Mouse (Mus musculus) hindbrain, embryonic 14.5 days (tissue): ENCODE results near the gene Lnx1. TPM values are rescaled to one million over a fixed set of nuclear protein-coding genes. Genes with fewer than 3 reads are reported as not detected.
A peak's percentile ranks its signal among the peaks of the same experiment; 100 is the strongest.

ENCODE experiments used
- ATAC-seq: fragments of 200-750 bp; cut with Nextera tagmentation; 2 replicates; pipeline ENCODE4 v1.8.0; 2017; ENCODE audit warnings: moderate number of reproducible peaks, mild to moderate bottlenecking, moderate TSS enrichment, moderate library complexity; ENCODE audit not compliant: low FRiP score
- DNase-seq: peaks from one replicate; pipeline ENCODE4 v3.0.0-alpha.2; 2015; ENCODE audit warnings: low spot score
- H3K27ac ChIP-seq: fragments of 300-500 bp; sonication (generic); 2 replicates; pipeline ENCODE4 v1.5.1; 2014; ENCODE audit warnings: mild to moderate bottlenecking, moderate library complexity
- H3K27me3 ChIP-seq: fragments of 300-500 bp; sonication (generic); 2 replicates; pipeline ENCODE4 v1.6.1; 2014; ENCODE audit warnings: mild to moderate bottlenecking, low read length, mixed read lengths; ENCODE audit not compliant: control insufficient read depth, insufficient read depth
- H3K36me3 ChIP-seq: fragments of 300-500 bp; sonication (generic); replicated peaks from 2 replicates; pipeline ENCODE4 v1.6.1; 2014; ENCODE audit not compliant: control insufficient read depth, insufficient read depth
- H3K4me1 ChIP-seq: fragments of 300-500 bp; sonication (generic); replicated peaks from 2 replicates; pipeline ENCODE4 v1.6.1; 2014; ENCODE audit warnings: antibody characterized with exemption, low read length, mixed read lengths; ENCODE audit not compliant: control insufficient read depth, insufficient read depth
- H3K4me2 ChIP-seq: fragments of 300-500 bp; sonication (generic); replicated peaks from 2 replicates; pipeline ENCODE4 v1.6.1; 2014; ENCODE audit warnings: mild to moderate bottlenecking, moderate library complexity
- H3K4me3 ChIP-seq: fragments of 300-500 bp; sonication (generic); replicated peaks from 2 replicates; pipeline ENCODE4 v1.5.1; 2014; ENCODE audit warnings: mild to moderate bottlenecking, low read length
- H3K9ac ChIP-seq: fragments of 300-500 bp; sonication (generic); 2 replicates; pipeline ENCODE4 v1.6.1; 2014
- H3K9me3 ChIP-seq: fragments of 300-500 bp; sonication (generic); 2 replicates; pipeline ENCODE4 v1.6.1; 2016; ENCODE audit warnings: low read length; ENCODE audit not compliant: control insufficient read depth
- WGBS: fragments of 180-500 bp; shearing (Covaris S2); extraction: QIAGEN DNeasy Blood & Tissue Kit; methylation state at CpG from one replicate; pipeline ENCODE4 v1.1.7; 2014; 5-methylcytosine and 5-hydroxymethylcytosine counted together
- polyA plus RNA-seq: library from polyadenylated mRNA; unstranded; fragments of >200 nt; fragmentation: Nextera tagmentation; extraction: Ambion mirVana; gene quantifications from 2 replicates; pipeline ENCODE4 v1.2.1, GENCODE M21; 2014

Gene Lnx1
- polyA plus RNA-seq, 1 experiment from 2014 or later = 10.3 TPM

DNA sequence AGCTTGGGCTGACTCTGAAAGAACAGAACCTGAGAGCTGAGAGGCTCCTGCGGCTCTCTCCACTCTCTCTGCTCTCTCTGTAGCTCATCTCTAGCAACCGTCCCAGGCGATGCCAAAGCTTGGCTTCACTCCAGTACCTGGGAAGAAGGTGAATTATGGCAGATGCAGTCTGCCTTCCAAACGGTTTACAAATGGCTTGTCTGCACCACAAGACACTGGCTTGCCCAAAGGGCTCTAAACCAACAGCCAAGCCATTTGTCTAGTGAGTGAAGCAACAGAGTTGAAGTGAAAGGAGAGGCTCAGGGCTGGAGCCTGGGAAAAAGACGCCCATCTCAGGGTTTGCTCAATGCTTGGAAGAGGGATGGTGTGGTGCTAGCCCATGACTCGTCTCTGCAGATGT lies 25.5 kb upstream of the Lnx1 start:
- no peak overlapping the region for H3K4me2 ChIP-seq
- H3K4me1 ChIP-seq = no peaks in the 10 kb centered on the region
- no peak overlapping the region for H3K4me3 ChIP-seq
- DNase-seq (no peak), ATAC-seq (no peak)
- H3K27me3 ChIP-seq = no peaks in the 10 kb centered on the region
- no peak overlapping the region for H3K9ac ChIP-seq
- no peaks in the 10 kb centered on the region for H3K36me3 ChIP-seq
- H3K27ac ChIP-seq = no peak overlapping the region
- 73% methylated on average over 6 of the region's 6 CpGs for WGBS
- H3K9me3 ChIP-seq = 0 out of 2 replicates have a peak, but pooled peaks cover 6% of the 10 kb centered on the region

DNA sequence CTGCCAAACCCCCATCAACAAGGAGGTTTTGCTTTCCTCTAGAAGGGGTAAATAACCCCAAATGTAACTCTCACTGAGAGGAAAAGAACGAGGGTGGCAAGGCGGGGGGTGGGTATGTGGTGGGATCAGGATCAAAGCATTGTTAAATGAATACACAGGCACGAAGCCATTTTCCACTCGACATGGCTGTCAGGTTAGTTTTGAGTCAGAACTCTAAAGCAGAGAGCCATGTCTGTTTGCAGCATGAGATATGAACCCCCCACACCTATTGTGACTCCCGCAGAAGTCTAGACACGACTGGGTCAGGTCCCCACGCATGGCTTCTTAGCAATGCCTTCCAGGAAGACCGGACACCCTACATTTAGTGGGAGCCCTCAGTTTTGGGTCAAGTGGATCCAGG lies 24.6 kb upstream of the Lnx1 start:
- WGBS = 70% methylated on average over 8 of the region's 8 CpGs
- no peaks in the 10 kb centered on the region for H3K4me1 ChIP-seq
- no peaks in the 10 kb centered on the region for H3K36me3 ChIP-seq
- DNase-seq = no peak
- H3K27me3 ChIP-seq = no peaks in the 10 kb centered on the region
- no peak overlapping the region for H3K4me3 ChIP-seq
- no peak overlapping the region for H3K4me2 ChIP-seq
- no peak for ATAC-seq
- no peak overlapping the region for H3K27ac ChIP-seq
- no peak overlapping the region for H3K9ac ChIP-seq
- 0 out of 2 replicates have a peak, but pooled peaks cover 6% of the 10 kb centered on the region for H3K9me3 ChIP-seq

DNA sequence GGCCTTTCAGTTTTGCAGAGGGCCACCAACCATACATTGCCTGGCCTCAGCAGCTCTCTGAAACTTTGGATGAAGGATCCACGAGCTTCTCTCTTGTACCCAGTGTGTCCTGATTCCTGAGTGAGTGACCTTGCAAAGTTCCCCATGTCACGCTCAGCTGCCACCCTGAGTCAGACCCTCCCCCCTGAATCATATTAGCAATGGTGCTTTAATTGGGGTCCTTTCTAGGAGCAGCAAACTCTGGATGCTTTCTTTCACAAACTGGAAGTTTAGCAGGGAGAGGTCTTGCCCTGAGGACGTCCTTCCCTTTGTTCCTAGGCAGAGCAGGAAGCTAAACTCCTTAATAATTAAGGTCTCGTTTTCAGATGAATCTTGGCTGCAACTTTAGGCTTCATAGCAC lies 22.8 kb upstream of the Lnx1 start:
- Histone ChIP-seq H3K9me3 (0 out of 2 replicates have a peak, but pooled peaks cover 6% of the 10 kb centered on the region), H3K4me2 (no peak overlapping the region), H3K4me1 (peaks cover 9% of the 10 kb centered on the region; the same call in 1 of the 2 replicates), H3K4me3 (no peak overlapping the region), H3K36me3 (no peaks in the 10 kb centered on the region), H3K9ac (no peak overlapping the region), H3K27ac (no peak overlapping the region), H3K27me3 (no peaks in the 10 kb centered on the region)
- no peak for DNase-seq
- 59% methylated on average over 4 of the region's 4 CpGs for WGBS
- ATAC-seq = no peak

DNA sequence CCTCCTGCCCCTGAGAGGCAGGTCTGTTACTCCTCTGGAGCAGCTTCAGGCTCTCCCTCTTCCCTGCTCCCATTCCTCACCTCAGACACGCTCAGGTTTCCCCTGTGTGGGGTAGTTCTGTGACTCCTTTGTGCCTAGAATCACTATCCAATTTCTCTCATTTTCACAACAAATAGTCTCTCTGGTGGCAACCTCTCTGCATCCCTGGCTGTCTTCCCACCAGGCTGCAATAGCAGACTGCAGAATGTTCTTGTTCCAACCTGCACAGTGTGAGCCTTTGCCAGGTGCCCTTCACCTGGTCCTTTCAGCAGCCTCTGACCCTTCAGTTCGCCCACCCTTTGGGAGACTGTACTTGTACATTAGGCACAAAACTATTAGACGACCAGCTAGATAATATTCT lies 19.1 kb upstream of the Lnx1 start:
- no peak for DNase-seq
- Histone ChIP-seq H3K4me3 (no peak overlapping the region), H3K4me1 (peaks cover 9% of the 10 kb centered on the region; the same call in 1 of the 2 replicates), H3K9ac (no peak overlapping the region), H3K27me3 (no peaks in the 10 kb centered on the region), H3K9me3 (0 out of 2 replicates have a peak, but pooled peaks cover 6% of the 10 kb centered on the region), H3K4me2 (no peak overlapping the region), H3K36me3 (no peaks in the 10 kb centered on the region), H3K27ac (0 out of 2 replicates have a peak overlapping the region, but pooled peaks have one; percentile 26)
- no peak for ATAC-seq
- 63% methylated on average over 3 of the region's 3 CpGs for WGBS

DNA sequence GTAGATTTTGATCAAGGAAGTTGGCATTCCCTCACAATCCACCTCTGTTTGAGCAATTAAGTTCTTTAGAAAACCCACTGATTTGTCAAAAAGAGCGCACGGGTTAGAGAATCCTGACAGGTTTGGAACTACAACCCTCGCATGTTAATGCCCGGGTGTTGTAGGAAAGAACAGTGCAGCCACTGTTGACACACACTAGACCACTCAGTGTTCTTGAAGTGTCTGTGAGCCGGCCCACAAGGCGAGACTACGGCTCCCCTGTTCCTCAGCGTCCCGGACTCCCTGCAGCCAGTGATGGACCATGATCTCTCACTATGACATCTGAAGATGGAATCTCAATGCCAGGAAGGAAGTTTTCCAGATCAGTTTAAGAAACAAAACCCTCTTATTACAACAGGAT lies 17.9 kb upstream of the Lnx1 start:
- peaks cover 9% of the 10 kb centered on the region; the same call in 1 of the 2 replicates for H3K4me1 ChIP-seq
- DNase-seq (no peak), ATAC-seq (no peak)
- H3K9me3 ChIP-seq = 0 out of 2 replicates have a peak, but pooled peaks cover 6% of the 10 kb centered on the region
- no peaks in the 10 kb centered on the region for H3K36me3 ChIP-seq
- H3K9ac ChIP-seq = no peak overlapping the region
- 65% methylated on average over 9 of the region's 9 CpGs for WGBS
- no peaks in the 10 kb centered on the region for H3K27me3 ChIP-seq
- no peak overlapping the region for H3K4me3 ChIP-seq
- H3K27ac ChIP-seq = no peak overlapping the region
- H3K4me2 ChIP-seq = no peak overlapping the region

DNA sequence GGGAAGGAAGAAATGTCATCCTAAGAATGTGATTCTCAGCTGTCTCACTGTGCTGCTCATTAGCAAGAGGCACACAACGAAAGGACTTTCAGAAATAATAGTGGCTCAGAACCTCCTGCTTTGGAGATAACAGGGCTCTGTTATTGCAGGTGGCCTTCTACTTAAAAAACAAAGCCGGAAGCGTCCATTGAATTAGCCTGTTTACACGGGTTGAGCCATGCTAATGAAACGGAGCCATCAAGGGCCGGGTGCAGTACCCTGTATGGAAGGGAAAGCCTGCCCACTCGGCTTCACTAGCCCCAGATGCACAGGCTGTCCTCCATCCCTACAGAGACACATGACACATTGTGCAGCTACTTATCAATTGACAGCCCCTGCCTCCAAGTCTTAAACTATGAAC lies 13.5 kb upstream of the Lnx1 start:
- Histone ChIP-seq H3K27me3 (no peaks in the 10 kb centered on the region), H3K9me3 (no peaks in the 10 kb centered on the region), H3K9ac (no peak overlapping the region), H3K4me3 (no peak overlapping the region), H3K27ac (no peak overlapping the region), H3K4me2 (no peak overlapping the region), H3K36me3 (no peaks in the 10 kb centered on the region), H3K4me1 (0 out of 2 replicates have a peak, but pooled peaks cover 1% of the 10 kb centered on the region)
- ATAC-seq = no peak
- 16% methylated on average over 7 of the region's 7 CpGs for WGBS
- no peak for DNase-seq

DNA sequence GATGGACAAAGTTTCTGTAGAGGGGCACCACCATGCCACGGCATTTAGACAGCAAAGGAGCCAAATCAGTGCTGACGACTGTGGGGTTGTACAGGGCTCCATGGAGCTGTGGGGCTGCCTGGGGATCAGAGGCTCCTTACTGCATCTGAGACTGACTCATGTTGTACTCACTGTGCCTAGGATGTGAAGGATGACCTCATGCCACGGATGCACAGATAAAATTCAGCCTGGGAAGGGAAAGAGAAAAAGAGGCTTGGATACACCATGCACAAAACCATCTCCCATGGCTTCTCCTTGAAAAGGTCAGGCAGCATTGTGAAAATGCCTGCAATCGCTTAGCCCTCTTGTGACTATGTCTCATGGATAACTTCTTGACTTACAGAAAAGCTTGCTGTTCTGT lies 10.1 kb upstream of the Lnx1 start:
- Histone ChIP-seq H3K27ac (no peak overlapping the region), H3K4me3 (no peak overlapping the region), H3K36me3 (no peaks in the 10 kb centered on the region), H3K27me3 (no peaks in the 10 kb centered on the region), H3K4me1 (no peaks in the 10 kb centered on the region), H3K4me2 (no peak overlapping the region), H3K9ac (no peak overlapping the region), H3K9me3 (no peaks in the 10 kb centered on the region)
- DNase-seq = no peak
- 75% methylated on average over 4 of the region's 4 CpGs for WGBS
- no peak for ATAC-seq

DNA sequence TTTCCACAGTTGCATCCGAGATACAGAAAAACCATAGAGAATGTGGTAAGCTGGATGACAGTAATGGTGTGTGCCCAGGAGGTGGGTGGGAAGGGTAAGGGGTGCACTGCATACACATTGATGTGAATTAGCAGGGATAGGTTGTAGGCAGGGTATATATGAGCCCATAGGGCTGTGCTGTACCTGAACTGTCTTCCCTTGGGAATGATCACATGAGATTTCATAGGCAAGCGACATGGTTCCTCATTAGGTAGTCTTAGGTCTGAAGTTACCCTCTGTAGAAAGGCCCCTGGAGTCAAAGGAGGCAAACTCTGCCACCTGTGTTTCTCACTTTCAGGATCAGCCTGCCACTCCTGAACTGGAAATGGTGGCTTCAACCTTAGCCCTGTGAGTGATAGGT lies 9.3 kb upstream of the Lnx1 start:
- Histone ChIP-seq H3K9ac (no peak overlapping the region), H3K9me3 (no peaks in the 10 kb centered on the region), H3K36me3 (no peaks in the 10 kb centered on the region), H3K4me3 (no peak overlapping the region), H3K4me1 (no peaks in the 10 kb centered on the region), H3K27me3 (no peaks in the 10 kb centered on the region), H3K27ac (no peak overlapping the region), H3K4me2 (no peak overlapping the region)
- DNase-seq (no peak), ATAC-seq (no peak)
- WGBS = 87% methylated on average over 2 of the region's 2 CpGs

DNA sequence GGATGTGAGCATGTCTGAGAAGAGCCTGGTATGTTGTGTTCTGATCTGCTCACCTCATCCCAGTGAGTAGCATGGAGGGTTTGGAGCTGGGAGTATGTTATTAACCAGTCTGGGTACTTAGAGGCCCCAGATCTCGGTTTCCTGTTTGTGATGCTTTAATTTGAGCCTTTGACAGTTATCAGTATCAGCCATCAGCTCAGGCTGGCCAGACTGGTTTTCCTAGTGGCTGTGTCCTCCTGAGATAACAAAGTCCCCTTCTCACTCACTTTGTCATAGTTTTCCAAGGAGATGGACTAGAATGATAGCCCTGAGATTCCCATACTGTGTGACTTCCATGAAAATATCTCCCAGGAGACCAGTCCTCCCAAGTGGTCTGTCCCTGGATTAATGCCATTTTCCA lies 8.3 kb upstream of the Lnx1 start:
- H3K9me3 ChIP-seq = no peaks in the 10 kb centered on the region
- H3K4me3 ChIP-seq = no peak overlapping the region
- H3K27ac ChIP-seq = no peak overlapping the region
- DNase-seq (no peak), ATAC-seq (no peak)
- no peaks in the 10 kb centered on the region for H3K27me3 ChIP-seq
- H3K4me1 ChIP-seq = no peaks in the 10 kb centered on the region
- no peaks in the 10 kb centered on the region for H3K36me3 ChIP-seq
- no peak overlapping the region for H3K9ac ChIP-seq
- no peak overlapping the region for H3K4me2 ChIP-seq
- WGBS = 92% methylated on average over 1 of the region's 1 CpGs

DNA sequence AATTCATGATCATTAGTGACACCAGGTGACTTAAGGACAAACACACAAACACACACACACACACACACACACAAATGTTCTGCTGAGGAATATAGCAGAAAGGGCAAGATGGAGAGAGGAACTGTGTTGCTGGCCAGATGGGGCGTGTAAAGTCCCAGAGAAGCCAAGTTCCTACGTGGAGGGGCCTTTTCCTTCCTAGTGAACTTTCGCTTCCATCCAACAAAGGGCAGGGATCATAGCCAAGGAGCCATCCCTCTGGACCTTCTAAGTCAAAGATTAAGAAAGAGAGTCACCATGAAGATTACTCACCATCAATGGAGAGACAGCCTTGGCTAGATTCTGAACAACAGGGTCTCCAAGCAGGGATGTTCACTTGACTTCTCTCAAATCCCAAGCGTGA lies 7.5 kb upstream of the Lnx1 start:
- H3K27ac ChIP-seq = no peak overlapping the region
- DNase-seq = no peak
- no peak overlapping the region for H3K4me2 ChIP-seq
- no peak for ATAC-seq
- H3K4me1 ChIP-seq = no peaks in the 10 kb centered on the region
- no peak overlapping the region for H3K4me3 ChIP-seq
- H3K9ac ChIP-seq = no peak overlapping the region
- H3K27me3 ChIP-seq = no peaks in the 10 kb centered on the region
- no peaks in the 10 kb centered on the region for H3K36me3 ChIP-seq
- WGBS = 91% methylated on average over 4 of the region's 4 CpGs
- no peaks in the 10 kb centered on the region for H3K9me3 ChIP-seq
